Mouse (Mus musculus) kidney, adult 8-10 months (tissue): ENCODE results near the gene Gm19426.

Experiments
- DNase-seq, 2 experiments: peaks; one replicate each; pipeline ENCODE4 v3.0.0; 2022

The Gm19426 gene

DNA sequence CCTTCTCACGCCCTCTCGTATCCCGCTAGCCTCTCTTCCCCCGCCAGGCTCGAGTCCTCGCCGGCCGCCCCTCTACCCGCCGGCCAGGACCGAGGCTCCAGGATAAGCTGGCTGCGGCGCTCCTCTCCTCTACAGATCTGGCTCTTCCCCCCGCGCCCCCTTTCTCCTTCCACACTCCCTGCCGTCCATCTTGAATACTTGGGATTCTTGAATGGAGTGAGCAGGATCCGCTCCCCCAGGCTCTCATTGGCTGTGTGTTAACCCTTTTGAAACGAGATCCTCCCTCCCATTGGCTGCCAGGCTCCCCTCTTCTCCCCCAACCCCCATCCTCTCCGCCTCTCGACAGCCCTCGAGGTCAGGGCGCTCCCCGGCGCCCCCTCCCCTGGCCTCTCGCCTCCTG lies at the start of gene Gm19426:
TSS of gene Gm19426 (minus strand) at position 95 of the 400 bp plus-strand sequence.
- peak; percentile 81 to 84 for DNase-seq

DNA sequence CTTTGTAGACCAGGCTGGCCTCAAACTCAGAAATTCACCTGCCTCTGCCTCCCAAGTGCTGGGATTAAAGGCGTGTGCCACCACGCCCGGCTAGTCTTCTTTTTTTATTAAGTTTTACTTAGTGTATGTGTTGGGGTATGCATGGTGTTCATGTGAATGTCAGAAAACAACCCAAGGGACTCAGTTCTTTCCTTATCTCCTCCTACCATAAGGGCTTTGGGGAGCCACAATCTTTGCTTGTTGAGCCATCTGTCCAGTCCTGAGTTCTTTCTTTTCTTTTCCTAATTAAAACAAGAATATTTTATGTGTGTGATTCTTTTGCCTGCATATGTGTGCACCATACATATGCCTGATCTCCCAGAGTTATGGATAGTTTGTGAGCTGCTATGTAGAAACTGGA lies 49.7 kb upstream of the Gm19426 start:
- no peak for DNase-seq

DNA sequence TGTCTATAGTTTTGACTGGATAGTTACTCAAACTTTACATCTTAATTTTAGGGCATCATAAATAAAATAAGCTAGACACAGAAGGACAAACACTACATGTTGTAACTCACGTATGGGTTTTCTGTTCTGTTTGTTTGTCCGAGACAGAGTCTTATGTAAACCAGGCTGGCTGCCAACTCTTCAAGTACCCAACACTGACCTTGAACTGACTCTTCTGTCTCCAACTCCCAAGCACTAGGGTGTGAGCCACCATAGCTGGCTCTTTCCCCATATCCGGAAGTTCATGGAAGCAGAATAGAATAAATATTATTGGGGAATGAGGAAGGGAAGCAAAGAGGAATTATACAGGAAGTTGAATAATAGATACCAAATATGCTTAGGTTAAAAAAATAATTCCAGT lies 49.1 kb upstream of the Gm19426 start:
- no peak for DNase-seq

DNA sequence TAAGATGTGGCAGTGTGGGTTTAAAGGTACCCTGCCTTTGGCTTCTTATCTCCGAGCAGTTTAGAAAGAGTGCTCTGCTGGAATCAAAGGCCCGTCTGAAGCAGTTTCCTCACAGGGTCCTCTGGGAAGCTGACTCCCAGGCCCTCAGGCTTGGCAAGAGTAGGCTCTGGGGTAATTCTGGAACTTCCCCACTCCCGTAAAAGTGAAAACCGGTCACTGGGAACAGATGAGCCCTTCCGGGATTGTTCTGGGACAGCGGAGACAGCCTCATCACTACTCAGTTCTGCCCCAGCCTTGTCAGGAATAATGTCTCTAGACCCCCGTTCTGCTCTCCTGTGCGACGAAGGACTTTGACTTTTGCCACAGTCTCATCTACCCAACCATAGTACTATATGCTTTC lies 47.0 kb upstream of the Gm19426 start:
- DNase-seq = no peak

DNA sequence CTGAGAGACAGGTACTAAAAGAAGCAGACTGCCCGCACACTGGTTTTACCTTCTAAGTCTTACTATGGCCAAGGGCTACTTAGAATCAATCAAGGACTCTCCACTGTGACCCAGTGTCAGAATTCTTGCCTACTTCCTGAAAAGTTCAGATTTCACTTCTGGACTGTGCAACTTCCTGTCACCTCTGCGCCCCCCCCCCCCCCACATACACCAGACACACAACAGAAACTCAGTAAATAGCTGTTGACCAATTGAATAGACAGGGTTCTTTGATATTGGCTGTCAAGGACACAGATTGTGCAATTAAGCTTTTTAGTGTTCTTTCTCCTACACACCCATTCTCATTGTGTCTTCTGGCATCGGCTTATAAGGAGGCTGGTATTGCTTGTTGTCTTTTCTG lies 44.9 kb upstream of the Gm19426 start:
- DNase-seq = no peak

DNA sequence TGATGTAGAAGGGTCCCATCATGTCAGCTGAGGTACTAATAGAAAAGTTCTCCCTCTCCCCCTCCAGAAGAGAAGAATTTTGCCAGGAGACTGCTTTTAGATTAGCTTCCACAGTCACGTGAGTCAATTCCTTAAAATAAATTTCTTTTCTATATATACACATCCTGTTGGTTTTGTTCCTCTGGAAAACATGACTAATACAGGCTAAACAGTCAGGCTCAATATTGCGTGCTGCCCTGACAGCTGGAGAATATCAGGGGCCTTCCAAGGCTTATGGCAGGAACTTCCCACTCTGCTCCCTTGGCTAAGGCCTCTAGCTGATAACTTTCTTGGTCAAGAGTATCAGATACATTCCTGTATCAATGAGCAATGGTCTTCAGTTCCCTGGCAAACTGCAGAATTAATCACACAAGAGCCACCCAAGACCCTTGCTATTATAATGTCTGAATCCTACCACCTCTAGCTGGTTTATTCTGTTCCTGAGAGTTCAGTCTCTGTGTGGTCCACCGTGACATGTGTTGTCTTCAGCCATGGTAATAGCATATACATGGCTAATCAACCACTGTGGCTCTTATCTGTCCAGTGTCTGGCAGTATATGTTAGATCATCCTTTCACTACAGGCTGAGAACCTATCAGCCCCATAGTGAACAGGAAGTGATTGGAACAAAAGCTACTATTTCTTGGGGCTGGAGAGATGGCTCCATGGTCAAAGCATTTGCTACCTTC lies 40.5 kb upstream of the Gm19426 start:
- no peak for DNase-seq

DNA sequence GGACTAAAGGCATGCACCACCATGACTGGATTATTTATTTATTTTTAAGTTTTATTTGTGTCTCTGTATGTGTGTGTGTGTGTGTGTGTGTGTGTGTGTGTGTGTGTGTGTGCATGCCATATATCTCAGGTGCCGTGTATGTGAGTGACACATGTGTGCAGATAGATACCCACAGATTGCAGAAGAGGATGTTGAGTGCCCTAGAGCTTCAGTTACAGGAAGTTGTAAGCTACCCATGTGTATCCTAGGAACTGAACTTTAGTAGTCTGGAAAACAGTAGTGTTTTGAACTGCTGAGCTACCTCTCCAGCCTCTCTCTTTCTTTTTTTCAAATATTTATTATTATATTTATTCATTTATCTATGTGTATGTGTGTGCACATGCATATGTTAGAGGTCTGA lies 39.9 kb upstream of the Gm19426 start:
- DNase-seq = no peak

DNA sequence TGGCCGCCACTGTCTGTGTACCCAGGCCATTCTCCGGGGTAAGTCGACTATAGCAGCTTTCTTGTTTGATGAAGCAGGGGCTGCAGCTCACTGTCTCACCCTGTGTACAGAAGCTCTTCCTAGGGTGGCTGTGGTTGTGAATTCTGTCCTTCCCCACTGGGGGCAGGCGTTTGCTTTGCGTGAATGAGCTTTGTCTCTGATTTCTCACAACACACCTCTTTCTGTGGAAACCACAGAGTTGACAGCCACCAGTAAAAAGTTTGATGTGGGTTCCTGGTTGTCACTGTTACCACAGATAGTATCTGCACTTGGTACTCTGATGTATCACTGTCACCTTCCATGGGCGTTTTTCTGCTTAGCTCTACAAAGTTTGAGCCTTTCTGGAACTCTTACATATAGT lies 35.8 kb upstream of the Gm19426 start:
- no peak for DNase-seq

DNA sequence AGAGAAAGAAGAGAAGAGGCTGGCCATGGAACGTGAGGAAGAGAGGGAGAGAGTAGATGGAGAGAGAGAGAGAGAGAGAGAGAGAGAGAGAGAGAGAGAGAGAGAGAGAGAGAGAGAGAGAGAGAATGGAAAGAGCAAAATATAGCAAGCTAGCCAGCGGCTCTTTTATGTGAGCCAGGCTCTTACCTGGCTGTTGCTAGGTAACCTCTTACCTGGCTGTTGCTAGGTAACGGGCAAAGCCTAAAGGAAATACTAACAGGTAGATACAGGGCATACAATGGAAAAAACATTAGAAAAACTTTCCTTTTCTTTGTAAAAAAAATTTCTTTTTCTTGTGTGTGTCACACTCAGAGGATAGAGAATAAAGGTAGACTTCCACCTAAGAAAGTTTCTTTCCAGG lies 34.3 kb upstream of the Gm19426 start:
- DNase-seq = no peak

DNA sequence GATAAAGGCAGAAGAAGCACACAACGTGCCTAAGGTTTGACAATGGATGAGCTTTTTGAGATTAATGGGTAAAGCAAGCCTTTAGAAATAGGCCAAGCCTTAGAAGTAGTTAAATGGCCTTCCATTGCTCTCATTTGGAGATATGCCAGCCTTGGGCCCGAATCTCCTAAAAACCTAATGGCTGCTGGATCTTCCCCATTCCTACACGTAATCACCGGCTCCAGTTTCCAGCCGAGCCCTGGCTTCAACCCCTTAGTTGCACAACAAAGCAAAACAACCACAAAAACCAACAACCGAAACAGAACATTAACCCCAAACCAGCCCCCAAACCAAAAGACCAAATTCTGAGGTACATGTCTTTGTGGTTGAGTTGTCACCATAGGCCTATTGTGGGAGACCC lies 32.2 kb upstream of the Gm19426 start:
- no peak for DNase-seq

DNA sequence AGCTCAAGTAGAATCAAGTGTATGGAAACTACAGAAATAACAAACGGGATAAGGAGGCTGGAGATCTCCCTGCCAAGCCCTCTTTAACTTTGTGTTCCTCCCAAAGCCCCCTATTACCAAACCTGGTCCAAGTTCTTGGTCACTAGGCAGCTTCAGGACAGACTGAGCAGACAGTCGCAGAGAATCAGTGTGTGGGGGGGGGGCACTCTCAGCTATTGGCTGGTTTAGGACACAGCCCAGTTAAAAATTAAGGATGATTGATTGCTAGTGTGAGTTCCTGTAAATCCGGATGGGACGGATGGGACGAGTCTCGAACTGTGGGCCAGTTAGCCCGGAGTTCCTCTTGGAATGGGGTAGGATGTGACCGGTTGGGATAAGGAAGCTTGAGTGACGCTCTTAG lies 31.8 kb upstream of the Gm19426 start, which contains the start of gene Serping1:
TSS of gene Serping1 (minus strand) at position 204 of the 400 bp plus-strand sequence.
- DNase-seq = no peak

DNA sequence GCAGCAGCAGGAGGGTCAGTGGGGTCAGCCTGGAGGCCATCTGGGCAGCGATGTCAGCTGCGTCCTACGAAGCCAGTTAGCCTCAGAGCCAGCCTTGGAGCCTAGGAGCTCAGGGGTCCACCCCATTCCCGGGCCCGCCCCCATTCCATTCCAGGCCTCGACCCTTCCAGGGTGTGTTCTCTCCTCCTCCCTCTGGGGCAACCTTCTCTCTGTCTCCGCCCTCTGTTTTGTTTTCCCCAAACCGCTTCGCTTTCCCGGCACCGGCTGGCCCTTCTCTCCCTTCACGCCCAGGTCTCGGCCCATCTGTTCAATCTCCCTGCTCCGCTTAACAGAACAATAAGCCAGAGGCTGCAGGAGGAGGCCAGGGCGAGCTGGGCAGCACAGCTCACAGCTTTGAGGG lies 31.3 kb upstream of the Gm19426 start:
- peak; percentile 26 to 51 for DNase-seq

DNA sequence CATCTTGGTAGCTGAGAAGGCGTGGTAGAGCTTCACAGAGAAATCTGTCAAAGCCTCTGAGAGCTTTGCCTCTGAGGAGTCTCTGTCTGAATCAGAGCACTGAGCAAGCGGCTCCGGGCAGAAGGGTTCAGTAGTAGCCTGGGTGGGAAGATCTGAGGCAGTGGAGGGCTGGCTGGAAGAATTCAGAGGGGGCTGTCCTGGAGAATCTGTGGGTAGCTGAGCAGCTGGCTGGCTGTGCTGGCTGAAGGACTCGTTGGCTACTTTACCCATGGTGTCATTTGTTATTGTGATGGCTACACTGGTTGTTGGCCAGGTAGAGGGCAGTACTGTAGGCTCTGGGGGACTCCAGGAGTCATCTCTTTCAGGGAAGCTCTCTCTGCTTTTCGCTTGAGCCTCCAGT lies 29.7 kb upstream of the Gm19426 start:
- DNase-seq = no peak

DNA sequence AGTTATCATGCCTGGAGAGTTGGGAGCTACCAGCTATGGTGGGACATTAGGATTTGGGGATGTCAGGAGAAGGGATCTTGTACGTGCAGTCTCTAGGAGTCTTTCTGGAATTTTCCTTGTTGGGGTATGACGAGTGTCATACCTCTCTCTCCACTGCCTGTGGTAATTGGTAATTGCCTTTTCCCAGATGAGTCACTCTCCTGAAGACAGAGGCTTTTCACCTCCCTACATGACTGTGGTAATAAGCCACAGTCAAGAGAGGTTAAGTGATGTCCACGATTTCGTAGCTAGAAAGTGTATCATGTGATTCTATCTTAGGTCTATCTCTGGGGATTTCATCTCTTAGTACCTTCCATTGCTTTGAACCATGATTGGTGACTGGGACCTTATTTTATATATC lies 29.0 kb upstream of the Gm19426 start:
- DNase-seq = no peak

DNA sequence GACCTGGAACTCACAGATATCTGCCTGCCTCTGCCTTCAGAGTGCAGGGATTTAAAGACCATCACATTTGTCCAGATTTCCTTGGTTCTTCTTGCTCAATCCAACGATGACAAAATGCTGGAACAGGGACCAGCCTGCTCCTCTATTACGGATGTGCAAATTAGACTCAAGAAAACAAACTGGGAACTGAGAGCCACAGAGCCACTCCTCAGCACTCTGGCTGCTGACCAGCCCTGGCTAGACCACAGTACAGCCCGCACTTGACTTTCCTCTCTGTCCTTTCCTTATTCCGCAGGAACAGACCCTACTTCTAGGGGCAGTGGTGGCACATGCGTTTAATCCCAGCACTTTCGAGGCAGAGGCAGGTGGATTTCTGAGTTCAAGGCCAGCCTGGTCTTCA lies 27.0 kb upstream of the Gm19426 start:
- DNase-seq = no peak

DNA sequence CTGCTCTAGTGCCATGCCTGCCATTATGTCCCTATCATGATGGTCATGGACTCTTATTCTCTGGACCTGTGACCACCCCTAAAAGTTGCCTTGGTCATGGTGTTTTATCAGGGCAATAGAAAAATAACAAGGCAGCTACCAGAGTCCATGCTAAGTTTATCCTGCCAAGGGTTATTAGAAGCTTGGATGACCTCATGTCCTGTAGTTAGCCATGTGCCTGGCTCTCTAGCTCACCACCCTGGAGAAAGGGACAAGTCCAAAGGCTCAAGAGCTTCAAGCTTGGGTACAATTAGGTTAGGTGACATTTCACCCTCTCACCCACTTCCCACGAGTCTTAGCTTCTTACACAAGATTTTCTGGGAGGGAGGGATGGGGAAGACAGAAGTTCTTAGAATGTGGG lies 19.4 kb upstream of the Gm19426 start:
- no peak for DNase-seq

DNA sequence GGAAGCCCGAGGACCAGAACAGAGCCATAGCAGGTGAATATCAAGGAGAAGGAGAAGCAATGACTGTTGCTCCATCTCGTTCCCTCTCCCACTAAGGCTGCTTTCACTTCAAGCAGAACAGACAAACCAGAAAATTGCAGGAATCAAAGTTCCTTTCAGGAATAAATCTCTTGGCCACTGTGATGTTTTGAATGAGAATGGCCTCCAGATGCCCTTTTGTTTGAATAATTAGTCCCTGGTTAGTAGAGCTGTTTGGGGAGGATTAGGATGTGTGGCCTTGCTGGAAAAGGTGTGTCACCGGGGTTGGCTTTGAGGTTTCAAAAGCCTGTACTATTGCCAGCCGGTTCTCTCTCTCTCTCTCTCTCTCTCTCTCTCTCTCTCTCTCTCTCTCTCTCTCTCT lies 18.8 kb upstream of the Gm19426 start:
- DNase-seq = no peak

DNA sequence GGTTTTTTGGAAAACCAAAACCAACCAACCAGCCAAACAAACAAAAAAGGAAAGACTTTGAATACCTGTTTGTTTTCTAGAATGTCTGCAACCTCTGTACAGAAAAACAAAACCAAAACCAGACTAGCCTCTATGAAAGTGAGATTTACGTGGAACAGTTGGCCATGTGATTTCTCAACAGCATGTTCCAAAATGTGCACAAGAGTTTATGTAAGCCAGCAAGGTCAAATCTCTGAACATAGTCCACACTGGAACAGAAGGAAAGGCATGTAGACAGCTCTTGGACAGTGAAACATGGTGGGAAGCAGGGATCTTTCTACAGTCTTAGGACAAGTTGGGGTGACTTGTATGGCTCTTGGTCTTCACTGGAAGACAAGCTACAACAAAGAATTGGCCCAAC lies 18.4 kb upstream of the Gm19426 start:
- DNase-seq = no peak

DNA sequence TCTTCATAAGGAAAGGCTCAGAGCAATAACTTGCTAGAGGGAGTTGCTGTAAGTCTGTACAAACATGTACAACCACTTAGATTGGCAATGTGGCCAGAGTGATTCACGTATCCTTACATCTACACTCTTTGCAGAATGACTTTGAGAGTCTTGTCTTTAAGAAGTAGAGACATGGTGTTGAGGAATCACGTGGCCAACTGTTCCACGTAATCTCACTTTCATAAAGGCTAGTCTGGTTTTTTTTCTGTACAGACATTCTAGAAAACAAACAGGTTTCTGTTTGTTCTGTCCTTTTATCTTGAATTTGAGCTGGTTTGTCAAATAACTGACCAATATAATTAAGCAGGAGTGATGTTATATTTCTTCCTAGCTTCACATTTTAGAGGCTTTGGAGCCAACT lies 17.9 kb upstream of the Gm19426 start:
- no peak for DNase-seq

DNA sequence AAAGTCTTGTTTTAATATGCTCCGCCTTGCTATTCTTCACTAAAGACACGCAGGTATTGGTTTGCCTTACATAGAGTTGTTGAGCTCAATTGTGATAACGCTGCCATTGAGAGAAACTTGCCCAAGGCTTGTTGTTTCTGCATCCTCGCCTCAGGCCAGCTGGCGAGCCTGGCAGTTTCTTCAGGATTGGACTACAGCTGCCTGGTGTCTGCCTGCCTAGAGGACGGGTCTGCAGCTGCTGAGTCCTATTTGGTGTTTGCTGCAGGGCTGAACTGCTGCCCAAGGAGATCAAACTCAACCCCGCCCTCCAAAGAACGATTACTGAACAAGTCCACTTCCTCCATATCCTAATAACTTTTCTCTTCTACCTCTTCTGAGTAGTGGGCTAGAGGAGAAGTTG lies 17.3 kb upstream of the Gm19426 start:
- no peak for DNase-seq

DNA sequence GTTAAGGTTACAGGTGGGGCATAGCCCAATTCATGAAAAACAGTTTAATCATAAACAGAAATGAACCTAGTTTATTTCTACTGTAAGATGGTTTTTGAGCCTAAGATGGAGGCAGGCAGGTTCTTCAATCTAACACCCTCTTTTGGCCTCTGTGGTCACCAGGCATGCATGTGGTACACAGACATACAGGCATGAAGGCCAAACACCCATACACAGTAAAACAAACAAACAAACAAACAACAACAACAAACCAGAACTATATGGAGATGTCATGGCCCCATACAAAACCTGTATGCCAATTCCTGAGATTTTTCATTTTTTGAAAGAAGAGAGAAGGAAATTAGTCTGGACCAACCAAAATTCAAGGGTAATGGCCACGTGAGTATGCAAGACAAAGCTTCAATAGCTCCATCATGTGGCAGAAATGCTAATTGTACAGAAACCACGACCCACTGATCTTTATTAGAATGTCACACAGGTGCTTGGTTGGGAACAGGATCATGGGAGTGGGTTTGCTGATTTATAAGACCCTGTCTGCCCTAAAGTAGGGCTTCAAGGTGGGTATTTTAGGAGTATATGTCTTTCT lies 15.2 kb upstream of the Gm19426 start:
- DNase-seq = peak; percentile 57 to 59

DNA sequence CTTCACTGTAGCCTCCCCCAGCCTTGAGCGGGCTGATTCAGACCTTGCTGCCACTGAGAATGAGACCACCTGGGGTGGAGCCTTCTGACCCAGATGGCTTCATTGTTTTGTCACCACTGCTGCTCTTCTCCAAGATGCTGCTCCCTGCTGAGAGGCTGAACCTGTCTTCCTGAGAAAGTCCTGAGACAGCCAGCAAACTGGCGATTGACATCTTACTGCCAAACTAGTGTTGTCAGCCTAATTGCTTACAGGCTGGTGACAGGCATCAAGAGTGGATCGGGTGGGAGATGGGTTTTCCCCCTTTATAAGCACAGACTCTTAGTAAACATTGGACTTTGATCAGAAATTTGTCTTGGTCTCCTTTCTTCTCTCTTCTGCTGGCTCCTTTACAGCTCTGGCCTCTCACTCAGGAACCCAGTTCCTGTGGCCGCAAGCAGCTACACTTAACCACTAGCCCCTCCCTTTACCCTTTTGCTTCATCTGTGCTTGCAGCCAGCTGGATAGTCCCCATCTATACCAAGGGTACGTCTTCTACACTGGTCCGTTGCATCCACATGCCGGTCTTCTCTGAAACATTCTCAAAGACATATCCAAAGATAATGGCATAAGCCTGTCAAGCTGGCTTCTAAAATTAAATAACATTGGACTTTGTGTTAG lies 13.7 kb upstream of the Gm19426 start:
- no peak for DNase-seq

DNA sequence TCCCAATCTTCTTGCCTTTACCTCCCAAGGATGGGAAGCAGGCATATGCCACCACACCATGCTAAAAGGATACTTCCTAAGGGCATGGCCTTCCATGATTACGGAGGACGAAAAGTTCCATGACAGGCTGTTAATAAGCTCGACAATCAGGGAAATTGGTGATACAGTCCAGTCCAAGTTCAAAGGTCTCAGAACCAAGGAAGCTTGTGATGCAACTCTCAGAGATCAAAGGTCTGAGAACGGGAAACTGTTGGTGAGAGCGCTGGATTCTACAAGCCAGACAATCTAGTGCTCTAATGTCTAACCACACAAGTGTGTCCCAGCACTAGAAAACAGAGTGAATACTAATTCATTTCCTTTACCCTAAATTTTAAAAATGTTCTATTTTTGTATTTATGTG lies 12.8 kb upstream of the Gm19426 start:
- DNase-seq = peak; percentile 76 to 80

DNA sequence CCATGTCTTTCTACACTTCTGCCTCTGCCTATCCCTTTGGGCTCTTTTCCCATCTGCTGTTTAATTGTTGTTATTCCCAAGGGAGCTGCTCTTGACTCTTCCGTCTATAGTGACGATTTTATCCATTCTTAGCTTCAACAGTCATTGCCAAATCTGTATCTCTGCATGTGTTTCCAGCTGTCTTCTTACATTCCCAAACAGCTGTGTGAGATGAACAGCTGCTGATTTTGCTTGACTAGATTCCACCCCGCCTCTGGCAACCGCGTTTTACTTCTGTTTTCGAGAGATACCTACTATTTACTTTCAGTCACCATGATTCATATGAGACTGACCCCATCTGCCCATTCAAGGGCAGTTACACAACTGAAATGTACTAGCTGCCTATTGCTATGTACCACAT lies 6.7 kb upstream of the Gm19426 start:
- DNase-seq = no peak

DNA sequence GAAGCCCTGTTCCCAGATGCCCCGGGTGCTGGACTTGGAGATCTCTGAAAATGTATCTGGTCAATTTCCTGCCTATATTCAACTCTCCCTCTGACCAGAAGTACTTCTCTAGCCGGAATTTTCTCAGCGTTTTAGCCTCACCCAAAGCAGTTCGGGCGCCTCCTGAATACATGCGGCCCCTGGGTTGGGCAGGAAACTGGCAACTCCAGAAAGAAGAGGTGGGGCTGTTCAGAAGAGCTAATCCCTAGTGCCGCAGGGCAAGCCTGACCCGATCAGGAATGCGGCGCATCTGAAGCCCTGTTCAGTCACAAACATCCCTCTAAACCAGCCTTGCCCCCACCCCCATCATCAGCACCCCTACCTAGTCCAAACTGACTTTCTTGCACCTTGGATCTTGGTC lies 671 bp upstream of the Gm19426 start:
- DNase-seq = no peak
